Mouse (Mus musculus): Measurements from ENCODE around the gene Mcoln3.

Mcoln3 gene

GRCm38 (mm10) chr3:146177748-146178582 lies 60.7 kb downstream of the Mcoln3 start:
- peak; percentile 80 for DNase-seq

GRCm38 (mm10) chr3:146180341-146180740 lies 63.1 kb downstream of the Mcoln3 start:
- no peak for DNase-seq

DNA sequence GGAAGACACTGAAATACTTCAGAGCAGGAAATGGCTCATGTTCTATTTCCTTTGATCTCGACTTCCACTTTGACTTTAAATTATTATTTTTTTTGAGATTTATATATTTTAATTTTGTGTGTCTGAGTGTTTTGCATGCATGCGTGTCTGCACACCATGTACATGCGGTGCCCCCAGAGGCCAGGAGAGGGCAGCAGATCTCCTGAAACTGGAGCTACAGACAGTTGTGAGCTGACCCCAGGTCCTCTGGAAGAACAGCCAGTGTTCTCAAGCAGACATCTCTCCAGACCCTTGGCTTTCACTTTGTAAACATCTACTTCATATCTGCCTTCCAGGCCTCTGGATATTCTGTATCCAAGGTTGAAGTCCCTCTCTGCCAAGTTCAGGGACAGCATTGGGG lies 63.7 kb downstream of the Mcoln3 start:
- peak; percentile 71 for DNase-seq

- peak; percentile 79 for DNase-seq
Observed at GRCm38 (mm10) chr3:146184992-146185657, 67.9 kb downstream of the Mcoln3 start.

- no peak for DNase-seq
Observed at GRCm38 (mm10) chr3:146186033-146186432, 68.8 kb downstream of the Mcoln3 start.

DNA sequence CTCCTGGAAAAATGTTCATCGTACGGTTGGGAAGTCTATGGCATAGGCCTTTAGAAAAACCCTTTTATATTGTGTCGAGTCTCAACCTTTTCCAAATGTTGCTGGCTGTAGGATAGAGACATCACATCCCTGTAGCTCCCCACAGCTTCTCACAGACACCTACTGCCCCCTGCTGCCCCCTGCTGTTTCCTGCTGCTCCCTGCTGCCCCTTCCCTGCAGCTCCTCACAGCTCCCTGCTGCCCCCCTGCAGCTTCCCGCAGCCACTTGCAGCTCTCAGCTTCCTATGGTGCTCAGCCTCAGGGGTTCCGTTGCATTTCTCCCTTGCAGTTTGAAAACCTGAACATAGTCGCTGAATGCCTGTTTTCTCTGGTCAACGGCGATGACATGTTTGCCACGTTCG lies 72.7 kb downstream of the Mcoln3 start:
- no peak for DNase-seq

Data from kidney, adult 9 months (tissue).